Mouse (Mus musculus) thymus, adult 2 months (tissue): ENCODE results near the gene Evi5l. TPM values are rescaled to one million over a fixed set of nuclear protein-coding genes. Genes with fewer than 3 reads are reported as not detected.
A peak's percentile ranks its signal among the peaks of the same experiment; 100 is the strongest.

ENCODE experiments used
- DNase-seq: peaks from one replicate; pipeline ENCODE4 v3.0.0; 2021
- H3K27ac ChIP-seq: fragments of 200-500 bp; 2 replicates; pipeline ENCODE4 v1.5.1; 2012; ENCODE audit warnings: low read length, control low read depth; ENCODE audit not compliant: control insufficient read depth, insufficient read depth
- H3K27me3 ChIP-seq: fragments of 200-500 bp; 2 replicates; pipeline ENCODE4 v1.6.1; 2012; ENCODE audit warnings: mild to moderate bottlenecking, low read length, moderate library complexity, mixed read lengths; ENCODE audit not compliant: control insufficient read depth, insufficient read depth
- H3K36me3 ChIP-seq: fragments of 200-500 bp; 2 replicates; pipeline ENCODE4 v1.6.1; 2012; ENCODE audit warnings: mild to moderate bottlenecking, low read length, moderate library complexity; ENCODE audit not compliant: control insufficient read depth, insufficient read depth
- H3K4me1 ChIP-seq: fragments of 200-500 bp; replicated peaks from 2 replicates; pipeline ENCODE4 v1.6.1; 2012; ENCODE audit warnings: low read length; ENCODE audit not compliant: control insufficient read depth, insufficient read depth
- H3K4me3 ChIP-seq: fragments of 200-500 bp; 2 replicates; pipeline ENCODE4 v1.5.1; 2012; ENCODE audit warnings: mild to moderate bottlenecking, low read length, control low read depth, moderate library complexity; ENCODE audit not compliant: control insufficient read depth, insufficient read depth
- CTCF ChIP-seq: fragments of 200-500 bp; IDR thresholded peaks from 2 replicates; pipeline ENCODE4 v1.5.1; 2012; ENCODE audit warnings: mild to moderate bottlenecking, control low read depth, low read length, moderate library complexity, borderline replicate concordance; ENCODE audit not compliant: control insufficient read depth, poor library complexity, insufficient read depth; ENCODE audit errors: extremely low read depth
- POLR2A ChIP-seq: fragments of 200-500 bp; IDR thresholded peaks from 2 replicates; pipeline ENCODE4 v1.6.1; 2012; ENCODE audit warnings: mild to moderate bottlenecking, low read length, control low read depth, moderate library complexity; ENCODE audit not compliant: control insufficient read depth, poor library complexity, insufficient read depth; ENCODE audit errors: extremely low read depth
- WGBS: fragments of 180-500 bp; shearing (Covaris S2); methylation state at CpG from one replicate; pipeline ENCODE4 v1.1.7; 2018; 5-methylcytosine and 5-hydroxymethylcytosine counted together
- polyA plus RNA-seq: library from polyadenylated mRNA; depleted of rRNA; stranded (reverse); fragments of >200 nt; gene quantifications from 2 replicates; pipeline ENCODE4 v1.2.3, GENCODE M21; 2012

Gene Evi5l
- polyA plus RNA-seq, 1 experiment: 64.2 TPM

- H3K27me3 ChIP-seq: no peaks in the 10 kb centered on the region; the same call in 1 of the 2 replicates
- no peak overlapping the region for H3K4me3 ChIP-seq
- no peaks in the 10 kb centered on the region for H3K4me1 ChIP-seq
- H3K36me3 ChIP-seq: no peaks in the 10 kb centered on the region
- WGBS: 65% methylated on average over 4 of the region's 4 CpGs
- DNase-seq: no peak
- H3K27ac ChIP-seq: no peak overlapping the region
- TF ChIP-seq POLR2A: no peak
- no peak for TF ChIP-seq CTCF
Measured at GRCm38 (mm10) chr8:4226323-4226722, 60.0 kb downstream of the Evi5l start.

GRCm38 (mm10) chr8:4226739-4227347 lies 60.5 kb downstream of the Evi5l start, which contains the start of gene Lrrc8e:
TSS of gene Lrrc8e (plus strand) at chr8:4226827.
- no peak for DNase-seq
- Histone ChIP-seq H3K27ac (no peak within 1 kb of the TSS), H3K4me1 (no peaks in the 10 kb centered on the region), H3K36me3 (no peaks in the 10 kb centered on the region), H3K27me3 (no peaks in the 10 kb centered on the region; the same call in 1 of the 2 replicates), H3K4me3 (no peak within 1 kb of the TSS)
- TF ChIP-seq CTCF (no peak), POLR2A (no peak)
- 25% methylated on average over 33 of the region's 33 CpGs for WGBS

- no peak overlapping the region for H3K4me3 ChIP-seq
- no peak for DNase-seq
- H3K36me3 ChIP-seq: no peaks in the 10 kb centered on the region
- no peaks in the 10 kb centered on the region for H3K4me1 ChIP-seq
- no peak for TF ChIP-seq POLR2A
- TF ChIP-seq CTCF: no peak
- H3K27me3 ChIP-seq: no peaks in the 10 kb centered on the region; the same call in 1 of the 2 replicates
- WGBS: 96% methylated on average over 4 of the region's 4 CpGs
- H3K27ac ChIP-seq: no peak overlapping the region
Measured at GRCm38 (mm10) chr8:4227919-4228318, 61.6 kb downstream of the Evi5l start.

GRCm38 (mm10) chr8:4229784-4230183 lies 63.4 kb downstream of the Evi5l start:
- no peak overlapping the region for H3K27ac ChIP-seq
- no peaks in the 10 kb centered on the region for H3K36me3 ChIP-seq
- H3K27me3 ChIP-seq: no peaks in the 10 kb centered on the region; the same call in 1 of the 2 replicates
- WGBS: 91% methylated on average over 5 of the region's 5 CpGs
- no peaks in the 10 kb centered on the region for H3K4me1 ChIP-seq
- TF ChIP-seq CTCF (no peak), POLR2A (no peak)
- H3K4me3 ChIP-seq: no peak overlapping the region
- DNase-seq: no peak

GRCm38 (mm10) chr8:4230612-4231351 lies 64.4 kb downstream of the Evi5l start:
- 76% methylated on average over 10 of the region's 10 CpGs for WGBS
- TF ChIP-seq CTCF (no peak), POLR2A (no peak)
- no peak for DNase-seq

GRCm38 (mm10) chr8:4237814-4238433 lies 71.6 kb downstream of the Evi5l start:
- Histone ChIP-seq H3K36me3 (no peaks in the 10 kb centered on the region), H3K4me1 (peaks cover 20% of the 10 kb centered on the region), H3K4me3 (peak overlapping the region; percentile 91), H3K27ac (peak overlapping the region; percentile 79), H3K27me3 (no peaks in the 10 kb centered on the region)
- DNase-seq: no peak
- whole genome bisulfite sequencing: 22% methylated on average over 15 of the region's 15 CpGs
- no peak for TF ChIP-seq CTCF
- no peak for TF ChIP-seq POLR2A

More at GRCm38 (mm10) chr8:4230612-4231351, 64.4 kb downstream of the Evi5l start:
- Histone ChIP-seq H3K27ac (no peak overlapping the region), H3K4me1 (no peaks in the 10 kb centered on the region), H3K36me3 (no peaks in the 10 kb centered on the region), H3K4me3 (no peak overlapping the region), H3K27me3 (no peaks in the 10 kb centered on the region; the same call in 1 of the 2 replicates)
